Mouse (Mus musculus): ENCODE results near the gene Axin2. TPM values are rescaled to one million over a fixed set of nuclear protein-coding genes. Genes with fewer than 3 reads are reported as not detected.
A peak's percentile ranks its signal among the peaks of the same experiment; 100 is the strongest.

Axin2 gene
- polyA plus RNA-seq, 1 experiment from 2014 or later = 1.6 TPM

GRCm38 (mm10) chr11:108945666-108946065 is 25.5 kb downstream of the Axin2 start:
- Histone ChIP-seq H3K9ac (ENCODE audit: low read length) (no peak overlapping the region), H3K9me3 (replicated peaks; ENCODE audit: control insufficient read depth, low read length) (no peaks in the 10 kb centered on the region), H3K4me2 (ENCODE audit: low read depth, low read length) (no peak overlapping the region), H3K27me3 (ENCODE audit: control insufficient read depth, insufficient read depth, low read length) (no peaks in the 10 kb centered on the region), H3K4me3 (ENCODE audit: low read length) (no peak overlapping the region), H3K27ac (ENCODE audit: low read length) (no peak overlapping the region), H3K36me3 (ENCODE audit: control insufficient read depth, insufficient read depth) (peaks cover 19% of the 10 kb centered on the region), H3K4me1 (ENCODE audit: control insufficient read depth, insufficient read depth, low read length) (no peaks in the 10 kb centered on the region)
- WGBS = 92% methylated on average over 9 of the region's 9 CpGs
- no peak for ATAC-seq (replicated peaks; ENCODE audit: extremely low read depth, insufficient read depth, low FRiP score)

- WGBS = 65% methylated on average over 20 of the region's 20 CpGs
- no peak overlapping the region for H3K4me3 ChIP-seq (ENCODE audit: low read length)
- no peak overlapping the region for H3K4me2 ChIP-seq (ENCODE audit: low read depth, low read length)
Observed at GRCm38 (mm10) chr11:108947425-108948184, 27.5 kb downstream of the Axin2 start.

GRCm38 (mm10) chr11:108948501-108948900 is 28.4 kb downstream of the Axin2 start:
- Histone ChIP-seq H3K9ac (ENCODE audit: low read length) (no peak overlapping the region), H3K27ac (ENCODE audit: low read length) (no peak overlapping the region), H3K27me3 (ENCODE audit: control insufficient read depth, insufficient read depth, low read length) (no peaks in the 10 kb centered on the region), H3K4me3 (ENCODE audit: low read length) (no peak overlapping the region), H3K9me3 (replicated peaks; ENCODE audit: control insufficient read depth, low read length) (no peaks in the 10 kb centered on the region), H3K4me2 (ENCODE audit: low read depth, low read length) (no peak overlapping the region), H3K4me1 (ENCODE audit: control insufficient read depth, insufficient read depth, low read length) (peaks cover 6% of the 10 kb centered on the region), H3K36me3 (ENCODE audit: control insufficient read depth, insufficient read depth) (peaks cover 8% of the 10 kb centered on the region)
- no peak for ATAC-seq (replicated peaks; ENCODE audit: extremely low read depth, insufficient read depth, low FRiP score)
- 81% methylated on average over 7 of the region's 7 CpGs for WGBS

More at GRCm38 (mm10) chr11:108947425-108948184, 27.5 kb downstream of the Axin2 start:
- no peak overlapping the region for H3K9ac ChIP-seq (ENCODE audit: low read length)
- no peaks in the 10 kb centered on the region for H3K9me3 ChIP-seq (replicated peaks; ENCODE audit: control insufficient read depth, low read length)
- H3K36me3 ChIP-seq (ENCODE audit: control insufficient read depth, insufficient read depth) = peaks cover 11% of the 10 kb centered on the region
- ATAC-seq (replicated peaks; ENCODE audit: extremely low read depth, insufficient read depth, low FRiP score) = peak; percentile 14; the same call in 1 of the 2 replicates
- H3K27ac ChIP-seq (ENCODE audit: low read length) = no peak overlapping the region
- H3K27me3 ChIP-seq (ENCODE audit: control insufficient read depth, insufficient read depth, low read length) = no peaks in the 10 kb centered on the region
- peaks cover 6% of the 10 kb centered on the region for H3K4me1 ChIP-seq (ENCODE audit: control insufficient read depth, insufficient read depth, low read length)

GRCm38 (mm10) chr11:108948931-108949330 is 28.8 kb downstream of the Axin2 start:
- no peak overlapping the region for H3K9ac ChIP-seq (ENCODE audit: low read length)
- ATAC-seq (replicated peaks; ENCODE audit: extremely low read depth, insufficient read depth, low FRiP score) = no peak
- H3K4me3 ChIP-seq (ENCODE audit: low read length) = no peak overlapping the region
- H3K4me1 ChIP-seq (ENCODE audit: control insufficient read depth, insufficient read depth, low read length) = peaks cover 6% of the 10 kb centered on the region
- no peaks in the 10 kb centered on the region for H3K27me3 ChIP-seq (ENCODE audit: control insufficient read depth, insufficient read depth, low read length)
- peaks cover 8% of the 10 kb centered on the region for H3K36me3 ChIP-seq (ENCODE audit: control insufficient read depth, insufficient read depth)
- 87% methylated on average over 10 of the region's 10 CpGs for WGBS
- H3K27ac ChIP-seq (ENCODE audit: low read length) = no peak overlapping the region
- H3K9me3 ChIP-seq (replicated peaks; ENCODE audit: control insufficient read depth, low read length) = no peaks in the 10 kb centered on the region
- H3K4me2 ChIP-seq (ENCODE audit: low read depth, low read length) = no peak overlapping the region

GRCm38 (mm10) chr11:108952343-108952742 is 32.2 kb downstream of the Axin2 start:
- Histone ChIP-seq H3K4me1 (ENCODE audit: control insufficient read depth, insufficient read depth, low read length) (peaks cover 6% of the 10 kb centered on the region), H3K27ac (ENCODE audit: low read length) (no peak overlapping the region), H3K36me3 (ENCODE audit: control insufficient read depth, insufficient read depth) (no peaks in the 10 kb centered on the region), H3K4me2 (ENCODE audit: low read depth, low read length) (no peak overlapping the region), H3K9ac (ENCODE audit: low read length) (no peak overlapping the region), H3K9me3 (replicated peaks; ENCODE audit: control insufficient read depth, low read length) (no peaks in the 10 kb centered on the region), H3K4me3 (ENCODE audit: low read length) (no peak overlapping the region), H3K27me3 (ENCODE audit: control insufficient read depth, insufficient read depth, low read length) (no peaks in the 10 kb centered on the region)
- 21% methylated on average over 5 of the region's 5 CpGs for WGBS
- no peak for ATAC-seq (replicated peaks; ENCODE audit: extremely low read depth, insufficient read depth, low FRiP score)

GRCm38 (mm10) chr11:108955943-108956342 is 35.8 kb downstream of the Axin2 start:
- Histone ChIP-seq H3K9me3 (replicated peaks; ENCODE audit: control insufficient read depth, low read length) (no peaks in the 10 kb centered on the region), H3K4me2 (ENCODE audit: low read depth, low read length) (no peak overlapping the region), H3K4me3 (ENCODE audit: low read length) (no peak overlapping the region), H3K36me3 (ENCODE audit: control insufficient read depth, insufficient read depth) (no peaks in the 10 kb centered on the region), H3K27ac (ENCODE audit: low read length) (no peak overlapping the region), H3K4me1 (ENCODE audit: control insufficient read depth, insufficient read depth, low read length) (peaks cover 6% of the 10 kb centered on the region), H3K9ac (ENCODE audit: low read length) (no peak overlapping the region), H3K27me3 (ENCODE audit: control insufficient read depth, insufficient read depth, low read length) (no peaks in the 10 kb centered on the region)
- ATAC-seq (replicated peaks; ENCODE audit: extremely low read depth, insufficient read depth, low FRiP score) = no peak
- 86% methylated on average over 4 of the region's 4 CpGs for WGBS

GRCm38 (mm10) chr11:108958349-108958748 is 38.2 kb downstream of the Axin2 start:
- no peaks in the 10 kb centered on the region for H3K36me3 ChIP-seq (ENCODE audit: control insufficient read depth, insufficient read depth)
- no peak overlapping the region for H3K4me3 ChIP-seq (ENCODE audit: low read length)
- no peak overlapping the region for H3K27ac ChIP-seq (ENCODE audit: low read length)
- H3K27me3 ChIP-seq (ENCODE audit: control insufficient read depth, insufficient read depth, low read length) = no peaks in the 10 kb centered on the region
- no peaks in the 10 kb centered on the region for H3K9me3 ChIP-seq (replicated peaks; ENCODE audit: control insufficient read depth, low read length)
- 0 out of 2 replicates have a peak, but pooled peaks cover 3% of the 10 kb centered on the region for H3K4me1 ChIP-seq (ENCODE audit: control insufficient read depth, insufficient read depth, low read length)
- WGBS = 65% methylated on average over 5 of the region's 5 CpGs
- no peak overlapping the region for H3K4me2 ChIP-seq (ENCODE audit: low read depth, low read length)
- no peak for ATAC-seq (replicated peaks; ENCODE audit: extremely low read depth, insufficient read depth, low FRiP score)
- H3K9ac ChIP-seq (ENCODE audit: low read length) = no peak overlapping the region

GRCm38 (mm10) chr11:108959196-108959595 is 39.0 kb downstream of the Axin2 start:
- Histone ChIP-seq H3K36me3 (ENCODE audit: control insufficient read depth, insufficient read depth) (no peaks in the 10 kb centered on the region), H3K27me3 (ENCODE audit: control insufficient read depth, insufficient read depth, low read length) (no peaks in the 10 kb centered on the region), H3K4me1 (ENCODE audit: control insufficient read depth, insufficient read depth, low read length) (0 out of 2 replicates have a peak, but pooled peaks cover 3% of the 10 kb centered on the region), H3K4me2 (ENCODE audit: low read depth, low read length) (no peak overlapping the region), H3K4me3 (ENCODE audit: low read length) (no peak overlapping the region), H3K27ac (ENCODE audit: low read length) (no peak overlapping the region), H3K9me3 (replicated peaks; ENCODE audit: control insufficient read depth, low read length) (no peaks in the 10 kb centered on the region), H3K9ac (ENCODE audit: low read length) (no peak overlapping the region)
- 54% methylated on average over 5 of the region's 5 CpGs for WGBS
- ATAC-seq (replicated peaks; ENCODE audit: extremely low read depth, insufficient read depth, low FRiP score) = no peak

- Histone ChIP-seq H3K4me2 (ENCODE audit: low read depth, low read length) (no peak overlapping the region; the same call in 1 of the 2 replicates), H3K4me3 (ENCODE audit: low read length) (no peak overlapping the region), H3K4me1 (ENCODE audit: control insufficient read depth, insufficient read depth, low read length) (peaks cover 7% of the 10 kb centered on the region; the same call in 1 of the 2 replicates), H3K27ac (ENCODE audit: low read length) (no peak overlapping the region), H3K27me3 (ENCODE audit: control insufficient read depth, insufficient read depth, low read length) (no peaks in the 10 kb centered on the region), H3K9ac (ENCODE audit: low read length) (no peak overlapping the region), H3K36me3 (ENCODE audit: control insufficient read depth, insufficient read depth) (no peaks in the 10 kb centered on the region), H3K9me3 (replicated peaks; ENCODE audit: control insufficient read depth, low read length) (no peaks in the 10 kb centered on the region)
- ATAC-seq (replicated peaks; ENCODE audit: extremely low read depth, insufficient read depth, low FRiP score) = no peak
- WGBS = 19% methylated on average over 11 of the region's 11 CpGs
Observed at GRCm38 (mm10) chr11:108961651-108962065, 41.5 kb downstream of the Axin2 start.

Data from heart, embryonic 16.5 days (tissue).